Mouse (Mus musculus) urinary bladder, adult 18-20 months (tissue): ENCODE data around the gene Ascc3.
A peak's percentile ranks its signal among the peaks of the same experiment; 100 is the strongest.

Experiments used
- DNase-seq, 2 experiments: peaks; one replicate each; pipeline ENCODE4 v3.0.0; 2022; ENCODE audit warnings: low spot score in 2 of 2, mixed read lengths in 2 of 2

The Ascc3 gene

DNA sequence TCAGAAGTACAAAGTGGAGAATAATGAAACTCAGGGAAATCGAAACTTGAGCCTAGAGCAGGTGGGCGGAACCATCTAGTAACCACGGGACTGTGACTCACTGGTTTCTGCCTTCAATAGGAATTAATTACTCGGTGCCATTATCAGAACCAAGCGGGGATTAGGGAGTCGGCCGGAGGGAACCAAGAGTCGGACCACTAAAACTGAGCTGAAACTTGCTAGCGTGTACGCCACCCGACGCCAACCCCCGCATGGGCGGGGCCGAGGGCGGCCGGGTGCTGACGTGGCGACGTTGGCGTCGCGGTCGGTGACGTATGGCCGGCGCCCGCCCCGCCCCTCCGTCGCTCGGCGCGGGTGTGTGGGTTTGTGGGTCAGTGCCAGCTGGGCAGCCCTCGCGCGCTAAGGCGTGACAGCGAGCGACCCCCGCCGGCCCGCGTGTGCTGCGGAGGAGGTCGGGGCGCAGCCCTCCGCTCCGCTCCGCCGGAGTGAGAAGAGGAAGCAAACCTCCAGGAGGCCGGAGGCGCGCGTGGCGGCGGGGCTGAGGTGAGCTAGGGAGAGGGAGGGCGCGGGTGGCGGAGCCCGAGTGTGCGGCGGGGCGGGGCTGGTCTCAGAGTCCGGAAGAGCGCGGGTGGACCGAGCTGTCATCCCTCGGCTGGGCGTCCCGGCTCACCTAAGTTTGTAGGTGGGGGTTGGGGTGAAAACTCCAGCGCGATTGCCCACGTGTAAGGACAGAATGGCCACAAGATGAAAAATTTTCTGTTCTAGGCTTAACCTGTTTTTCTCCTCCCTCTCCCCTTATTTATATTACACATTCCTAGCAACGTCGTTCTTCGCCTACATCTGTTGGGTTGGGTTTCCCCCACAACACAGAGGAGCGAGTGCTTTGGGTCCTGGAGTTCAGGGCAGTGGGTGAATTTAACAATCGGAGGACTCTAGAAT, at the start of gene Ascc3:
Gene Ascc3 (plus strand): TSS at position 315 of the 939 bp plus-strand sequence.
- DNase-seq = peak; percentile 86 to 93

DNA sequence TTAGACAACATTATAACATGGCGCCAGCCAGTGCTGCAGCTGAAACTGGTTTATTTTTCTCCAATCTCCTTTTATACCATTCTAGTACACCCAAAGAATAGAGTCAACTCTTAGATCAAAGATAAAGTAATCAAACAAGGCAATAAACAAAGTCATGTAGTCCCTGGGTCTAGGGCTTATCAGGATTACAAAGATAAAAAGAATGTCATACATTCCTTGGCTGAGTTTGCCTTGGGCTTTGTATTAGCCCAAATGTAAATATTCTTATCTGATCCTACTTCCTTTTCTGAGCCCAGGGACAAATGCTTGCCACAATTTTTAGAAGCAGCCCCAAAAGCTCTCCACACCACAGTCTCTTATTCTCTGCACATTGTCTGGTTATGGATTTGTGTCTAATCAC, 7.7 kb upstream of the Ascc3 start:
- no peak for DNase-seq

DNA sequence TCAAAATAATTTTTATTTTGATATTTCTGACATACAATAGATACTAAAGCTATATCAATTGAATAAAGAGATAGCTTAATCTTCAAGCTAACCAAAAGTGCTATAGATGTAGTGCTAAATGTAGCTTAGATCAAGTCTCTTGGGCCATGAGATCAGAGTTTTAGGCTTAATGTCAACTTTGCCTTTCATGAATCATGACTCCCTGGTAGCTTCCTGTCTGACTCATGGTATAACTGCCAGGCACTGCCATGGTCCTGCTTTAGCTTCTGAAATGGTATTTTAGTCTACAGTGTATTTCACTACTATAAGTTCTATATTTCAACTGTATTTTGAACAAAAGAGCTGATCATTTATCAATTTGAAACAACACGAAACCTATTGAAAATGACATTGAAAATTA, 5.9 kb upstream of the Ascc3 start:
- no peak for DNase-seq

DNA sequence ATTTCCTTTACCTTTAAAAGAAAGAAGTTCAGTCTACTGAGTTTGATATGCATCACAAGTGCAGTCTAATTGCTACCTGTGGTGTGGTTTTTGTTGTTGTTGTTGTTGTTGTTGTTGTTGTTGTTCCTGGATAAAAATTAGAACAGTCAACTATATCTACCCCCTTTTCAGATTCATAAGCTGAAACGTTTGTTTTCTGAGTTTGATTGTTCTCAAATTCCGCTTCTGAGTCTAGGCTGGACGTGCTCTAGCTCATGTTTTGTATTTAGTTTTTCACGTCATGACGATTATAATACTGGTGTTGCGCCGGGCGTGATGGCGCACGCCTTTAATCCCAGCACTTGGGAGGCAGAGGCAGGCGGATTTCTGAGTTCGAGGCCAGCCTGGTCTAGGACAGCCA, 902 bp downstream of the Ascc3 start:
- DNase-seq = no peak

DNA sequence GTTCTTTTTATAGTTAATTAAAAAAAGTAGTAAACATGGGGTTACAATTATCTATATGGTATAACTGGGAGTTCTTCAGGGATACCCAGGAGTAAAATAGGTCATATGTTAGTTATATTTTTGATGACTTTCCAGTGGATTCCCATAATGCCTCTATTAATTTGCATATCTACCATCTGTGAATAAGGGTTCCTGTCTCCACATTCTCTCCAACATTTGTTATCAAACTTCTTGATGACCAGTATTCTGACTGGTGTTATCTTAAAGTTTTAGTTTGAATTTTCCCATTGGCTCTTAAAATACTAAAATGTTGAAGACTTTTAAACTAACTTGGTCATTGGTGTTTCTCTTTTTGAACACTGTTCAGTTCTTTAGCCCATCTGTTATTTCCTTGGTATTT, 2.9 kb downstream of the Ascc3 start:
- DNase-seq = no peak

DNA sequence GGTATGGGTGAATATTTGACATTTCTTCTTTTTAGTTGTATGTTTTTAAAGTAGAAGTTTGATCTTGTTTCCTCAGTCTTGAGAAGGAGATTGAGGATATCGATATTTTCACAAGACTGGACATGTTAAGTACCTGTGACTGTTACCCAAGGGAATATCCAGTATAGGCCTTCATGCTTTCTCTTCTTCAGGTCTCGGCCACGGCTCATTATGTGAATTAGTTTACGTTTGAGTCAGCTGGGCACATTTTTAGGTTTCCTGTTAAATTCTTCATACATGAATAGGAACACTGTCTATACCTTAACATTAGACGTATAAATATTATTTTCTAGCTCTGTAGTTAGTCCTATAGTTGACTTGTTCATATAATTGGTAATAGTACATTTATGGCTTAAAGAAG, 12.4 kb downstream of the Ascc3 start:
- DNase-seq = no peak

DNA sequence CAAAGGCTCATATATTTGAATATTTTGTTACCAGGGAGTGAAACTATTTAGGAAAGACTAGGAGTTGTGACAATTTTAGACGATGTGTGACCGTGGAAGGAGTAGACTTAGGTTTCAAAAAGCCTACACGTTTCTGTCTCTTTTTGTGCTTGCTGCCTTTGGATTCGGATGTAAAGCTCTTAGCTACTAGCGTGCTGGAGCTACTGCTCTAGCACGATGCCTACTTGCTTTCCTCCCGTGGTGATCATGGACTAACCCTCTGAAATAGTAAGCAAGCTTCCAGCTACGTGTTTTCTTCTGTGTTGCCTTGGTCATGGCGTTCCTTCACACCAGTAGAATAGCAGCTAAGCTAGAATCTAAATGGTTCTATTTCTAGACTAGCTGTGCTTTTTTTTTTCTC, 21.4 kb downstream of the Ascc3 start:
- DNase-seq = no peak

DNA sequence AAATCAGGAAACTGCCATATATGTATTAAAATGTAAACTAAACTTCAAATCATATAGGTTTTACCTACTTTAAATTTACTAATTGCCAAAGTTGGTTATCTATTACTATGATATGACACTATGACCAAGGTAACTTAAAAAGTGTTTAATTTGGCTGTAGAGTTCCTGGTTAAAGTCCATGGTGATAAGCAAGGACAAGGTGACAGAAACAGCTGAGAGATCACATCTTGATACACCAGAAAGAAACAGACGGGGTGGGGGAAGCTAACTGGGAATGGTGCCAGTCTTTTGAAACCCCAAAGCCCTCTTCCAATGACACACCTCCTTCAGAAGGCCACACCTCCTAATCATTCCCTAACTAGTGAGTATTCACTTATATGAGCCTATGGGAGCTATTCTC, 33.4 kb downstream of the Ascc3 start:
- DNase-seq = no peak

DNA sequence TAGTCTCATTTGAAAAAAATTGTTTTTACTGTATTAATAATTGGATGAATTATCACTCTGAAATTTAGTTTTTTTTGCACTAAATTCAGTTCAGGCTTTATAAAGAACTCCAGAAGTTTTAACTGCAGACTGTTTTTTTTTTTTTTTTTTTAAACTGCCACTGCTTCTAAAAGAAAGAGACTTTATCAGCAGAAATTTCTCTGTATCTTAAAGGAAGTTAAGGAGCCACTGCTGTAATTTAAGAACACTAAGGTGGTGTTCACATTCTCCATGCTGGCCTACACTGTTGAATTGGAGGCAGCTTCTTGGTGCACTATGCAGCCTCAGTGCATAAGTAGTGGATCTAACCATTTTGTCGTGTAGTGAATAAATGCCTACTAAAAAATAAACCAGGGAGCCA, 47.1 kb downstream of the Ascc3 start:
- no peak for DNase-seq

DNA sequence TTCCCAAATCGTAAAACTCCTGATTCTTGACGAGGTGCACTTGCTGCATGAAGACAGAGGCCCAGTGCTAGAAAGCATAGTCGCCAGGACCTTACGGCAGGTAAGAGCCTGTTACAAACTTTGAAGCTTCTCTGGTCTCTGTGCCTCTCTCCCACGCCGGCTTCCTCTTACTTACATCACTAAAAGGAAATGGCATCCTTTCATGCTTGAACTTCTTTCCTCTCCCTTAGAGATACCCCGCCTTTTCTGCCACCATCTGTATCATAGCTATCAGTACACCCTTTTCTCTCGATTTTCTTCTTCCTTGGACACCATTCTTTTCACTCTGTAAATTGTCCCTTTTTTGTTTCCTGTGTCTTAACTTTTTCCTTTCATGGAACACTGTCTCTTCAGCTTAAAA, 58.1 kb downstream of the Ascc3 start:
- DNase-seq = no peak

DNA sequence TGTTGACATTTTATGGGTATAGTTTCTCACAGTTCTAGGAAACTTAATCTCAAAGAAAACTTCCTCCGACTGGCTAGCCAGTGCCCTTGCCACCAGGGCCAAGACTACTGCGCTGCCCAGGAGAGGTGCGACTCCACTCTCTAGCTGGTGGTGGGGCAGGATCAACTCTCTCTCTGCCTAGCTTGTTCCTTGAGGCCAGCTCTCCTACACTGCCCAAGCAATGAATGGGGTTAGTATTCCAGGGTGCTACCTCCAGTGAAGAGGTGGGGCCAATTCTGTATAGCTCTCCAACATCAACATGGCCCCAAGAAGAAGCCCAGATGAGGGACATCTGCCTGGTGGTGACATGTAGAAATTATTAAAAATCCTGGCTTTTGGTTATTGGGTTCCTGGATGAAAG, 61.1 kb downstream of the Ascc3 start:
- no peak for DNase-seq

DNA sequence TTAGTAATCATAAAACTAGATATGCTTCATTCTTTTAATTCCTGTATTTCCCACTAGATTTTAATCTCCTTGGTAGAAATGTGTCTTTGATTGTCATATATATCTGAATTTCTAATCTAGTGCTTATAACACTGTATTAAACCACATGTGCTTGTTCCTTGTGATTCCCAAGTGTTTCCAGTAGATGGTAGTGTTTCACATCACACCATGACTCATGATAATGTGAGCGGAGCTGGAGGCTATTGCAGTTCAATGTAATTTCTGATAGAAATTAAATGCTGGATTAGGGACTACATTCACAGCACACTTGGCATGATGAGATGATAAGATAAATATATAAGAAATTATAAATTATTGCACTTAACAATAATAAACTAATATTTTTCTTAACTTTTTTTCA, 64.9 kb downstream of the Ascc3 start:
- no peak for DNase-seq

DNA sequence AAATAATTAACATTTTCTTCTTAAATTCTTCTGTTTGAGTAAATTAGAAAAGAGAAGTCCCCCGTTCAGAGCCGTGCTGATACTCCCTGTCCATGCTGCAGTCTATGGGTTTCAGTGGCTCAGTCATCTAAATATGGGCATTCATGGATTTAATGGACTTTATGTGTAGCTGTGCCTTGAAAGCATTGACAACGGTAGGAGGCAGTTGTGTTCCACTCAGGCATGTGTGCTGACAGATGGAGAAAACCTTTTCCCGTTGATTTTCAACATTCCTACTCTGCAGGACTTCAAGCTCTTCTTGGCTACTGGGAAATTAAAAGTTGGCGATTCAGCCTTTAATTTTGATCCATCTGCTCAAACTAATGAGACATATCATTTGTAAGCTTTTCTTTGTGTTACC, 79.0 kb downstream of the Ascc3 start:
- DNase-seq = no peak

DNA sequence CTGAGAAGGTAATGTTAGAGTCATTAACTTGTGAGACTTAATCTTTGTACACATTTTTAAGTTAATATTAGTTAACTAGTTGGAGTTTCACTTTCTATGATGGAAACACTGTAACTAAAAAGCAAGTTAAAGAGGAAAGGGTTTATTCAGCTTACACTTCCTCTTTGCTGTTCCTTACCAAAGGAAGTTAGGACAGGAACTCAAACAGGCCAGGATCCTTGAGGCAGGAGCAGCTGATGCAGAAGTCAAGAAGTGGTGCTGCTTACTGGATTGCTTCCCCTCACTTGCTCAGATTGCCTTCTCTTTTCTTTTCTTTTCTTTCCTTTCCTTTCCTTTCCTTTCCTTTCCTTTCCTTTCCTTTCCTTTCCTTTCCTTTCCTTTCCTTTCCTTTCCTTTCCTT, 97.9 kb downstream of the Ascc3 start:
- no peak for DNase-seq

DNA sequence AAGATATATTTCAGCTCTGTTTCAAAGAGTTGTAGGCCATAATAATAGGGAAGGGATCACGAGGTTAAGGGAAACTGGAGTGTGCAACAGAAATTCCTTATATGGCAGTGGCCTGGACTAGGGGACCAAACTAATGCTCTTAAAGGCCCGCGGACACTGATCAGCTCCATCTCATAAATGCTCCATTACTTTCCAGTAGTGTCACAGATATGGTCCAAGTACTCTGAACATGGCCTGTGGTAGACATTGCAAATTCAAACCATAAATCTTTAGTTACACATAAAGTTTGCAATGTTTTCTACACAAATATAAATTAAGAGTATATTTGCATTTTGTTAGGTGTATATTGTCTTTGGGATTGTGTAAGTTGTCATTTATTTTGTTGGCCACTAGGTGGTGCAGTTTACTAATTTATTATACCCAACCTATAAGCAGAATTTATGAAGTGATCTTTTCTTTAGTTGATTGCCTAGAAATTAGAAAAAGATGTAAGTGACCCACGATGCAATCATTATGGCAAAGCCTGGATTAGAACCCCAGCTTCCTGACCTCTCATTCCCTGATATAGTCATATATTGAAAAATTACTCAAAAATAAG, 106.5 kb downstream of the Ascc3 start:
- DNase-seq = no peak

DNA sequence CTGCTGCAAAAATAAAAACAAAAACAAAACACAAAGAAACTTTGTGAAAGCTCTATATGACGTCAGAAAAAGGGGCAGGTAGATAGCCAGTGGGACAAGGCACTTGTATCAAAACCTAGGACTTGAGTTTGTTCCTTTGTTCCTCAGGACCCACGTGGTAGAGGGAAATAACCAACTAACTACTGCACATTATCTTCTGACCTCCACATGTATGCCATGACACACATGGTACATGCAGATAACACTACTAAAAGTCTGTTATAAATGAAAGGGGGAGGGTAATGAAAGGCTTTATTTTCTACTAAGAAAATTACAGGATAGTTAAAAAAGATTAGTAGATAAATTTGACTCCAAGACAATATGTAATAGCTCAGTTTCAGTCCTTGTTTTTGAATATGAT, 109.3 kb downstream of the Ascc3 start:
- no peak for DNase-seq

DNA sequence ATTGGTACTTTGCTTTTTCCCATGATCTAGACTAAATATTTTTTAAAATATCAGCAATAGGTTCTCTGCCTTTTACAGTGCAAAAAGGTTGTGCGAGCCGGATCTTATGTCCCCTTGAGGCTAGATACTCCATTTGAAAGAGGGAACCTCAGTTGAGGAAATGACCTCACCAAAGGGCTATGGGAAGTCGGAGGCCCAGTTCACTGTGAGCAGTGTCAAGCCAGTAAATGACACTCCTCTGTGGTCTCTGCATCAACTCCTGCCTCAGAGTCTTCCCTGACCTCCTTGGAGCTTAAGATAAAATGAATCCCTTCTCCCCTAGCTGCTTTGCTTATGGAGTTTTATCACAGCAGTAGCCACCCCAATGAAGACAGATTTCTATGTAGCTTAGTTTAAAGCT, 109.9 kb downstream of the Ascc3 start:
- DNase-seq = no peak

DNA sequence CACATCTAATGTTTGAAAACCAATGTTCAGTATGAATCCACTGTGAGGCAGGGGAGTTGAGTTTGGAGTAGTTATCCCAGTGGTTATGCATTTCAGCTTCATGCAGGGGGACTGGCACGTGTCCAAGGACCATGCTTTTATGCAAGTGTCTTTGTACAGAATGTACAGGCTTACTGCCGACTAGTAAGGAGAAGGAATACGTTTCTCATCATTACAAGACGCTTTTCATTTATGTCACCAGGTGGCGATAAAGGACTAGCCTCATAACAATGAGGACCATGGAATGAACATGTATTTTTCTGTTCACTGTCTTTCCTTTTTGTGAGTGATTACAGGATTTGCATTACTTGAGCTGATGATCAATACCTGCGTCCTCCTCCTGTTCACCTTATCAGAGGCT, 111.7 kb downstream of the Ascc3 start:
- peak in 1 of 2 experiments; percentile 4 for DNase-seq

DNA sequence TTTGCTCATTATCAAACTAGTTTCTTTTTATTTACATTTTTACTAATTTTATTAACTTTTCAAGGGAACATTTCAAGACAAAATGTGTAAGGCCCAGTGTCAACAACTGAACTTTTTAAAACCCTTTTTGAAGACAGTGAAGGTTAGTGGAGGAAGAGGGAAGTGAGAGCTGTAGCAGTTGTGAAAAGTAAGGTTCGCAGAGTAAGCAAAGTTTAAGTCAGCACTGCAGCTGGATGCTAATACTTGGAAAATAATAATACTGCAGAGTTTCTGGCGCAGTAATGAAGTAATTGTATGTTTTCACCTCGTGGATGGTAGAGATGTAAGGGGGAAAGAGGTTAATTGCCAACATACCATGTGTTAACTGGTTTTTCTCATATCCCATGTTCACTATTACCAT, 112.4 kb downstream of the Ascc3 start:
- no peak for DNase-seq

DNA sequence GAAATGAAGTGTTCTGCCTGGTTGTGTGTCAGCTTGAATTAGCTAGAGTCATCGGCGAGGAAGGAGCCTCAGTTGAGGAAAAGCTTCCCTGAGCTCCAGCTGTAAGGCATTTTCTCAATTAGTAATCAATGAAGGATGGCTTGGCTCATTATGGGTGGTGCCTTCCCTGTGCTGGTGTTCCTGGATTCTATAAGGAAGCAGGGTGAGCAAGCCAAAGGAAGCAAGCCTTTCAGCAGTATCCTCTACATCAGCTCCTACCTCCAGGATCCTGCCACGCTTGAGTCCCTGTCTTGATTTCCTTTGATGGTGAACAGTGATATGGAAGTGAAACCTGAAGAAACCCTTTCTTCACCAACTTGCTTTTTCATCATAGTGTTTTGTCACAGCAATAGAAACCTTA, 118.8 kb downstream of the Ascc3 start:
- DNase-seq = no peak

DNA sequence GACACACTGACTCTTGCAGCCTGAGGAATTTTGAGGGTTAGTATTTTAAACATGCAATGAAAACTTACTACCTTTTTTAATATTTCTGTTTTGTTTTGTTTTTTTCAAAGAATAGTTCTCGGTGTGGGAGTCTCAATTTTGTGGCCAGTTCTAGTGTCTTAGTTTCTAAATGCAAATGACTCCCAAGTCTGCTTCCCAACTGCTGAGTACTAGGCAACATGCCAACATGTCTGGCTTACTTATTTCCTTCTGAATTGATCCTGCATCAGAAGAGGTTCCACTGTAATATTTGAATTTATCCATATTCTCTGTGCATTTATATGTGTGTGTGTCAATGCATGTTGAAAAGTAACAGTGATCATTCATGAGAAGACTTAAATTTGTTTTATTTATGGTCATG, 119.3 kb downstream of the Ascc3 start:
- no peak for DNase-seq

DNA sequence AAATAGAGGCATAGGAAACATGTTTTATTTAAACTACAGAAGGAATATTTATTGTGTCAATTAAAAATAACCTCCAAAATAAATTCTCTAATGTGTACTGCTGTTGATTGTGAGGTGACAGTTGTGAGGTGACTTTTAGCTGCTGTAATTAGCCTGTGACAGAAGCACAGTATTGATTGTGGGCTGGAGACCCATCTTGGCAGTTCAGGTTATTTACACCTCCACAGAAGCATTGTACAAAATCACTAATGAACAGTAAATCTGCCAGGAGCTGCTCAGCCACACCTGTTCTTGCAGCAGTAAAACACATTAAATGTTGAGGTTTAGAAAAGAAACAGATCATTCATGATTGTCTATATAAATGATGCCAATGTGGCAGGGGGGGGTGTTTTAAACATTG, 141.0 kb downstream of the Ascc3 start:
- DNase-seq = no peak

DNA sequence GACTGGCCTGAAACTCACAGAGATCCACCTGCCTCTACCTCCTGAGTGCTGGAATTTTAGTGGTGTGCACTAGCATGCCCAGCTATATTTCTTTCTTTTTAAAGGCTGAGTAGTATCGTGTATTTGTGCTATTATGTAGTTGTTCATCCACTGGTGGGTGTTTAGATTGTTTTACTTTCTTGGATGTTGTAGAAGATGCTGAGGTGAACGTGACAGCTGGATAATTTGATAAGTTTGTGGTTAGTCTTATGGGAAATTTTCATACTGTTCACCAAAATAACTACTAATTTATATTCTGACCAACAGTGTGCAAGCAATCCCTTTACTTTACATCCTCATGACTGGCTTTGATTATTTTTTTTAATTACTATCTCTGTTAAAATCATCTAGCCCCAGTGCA, 169.6 kb downstream of the Ascc3 start:
- no peak for DNase-seq

DNA sequence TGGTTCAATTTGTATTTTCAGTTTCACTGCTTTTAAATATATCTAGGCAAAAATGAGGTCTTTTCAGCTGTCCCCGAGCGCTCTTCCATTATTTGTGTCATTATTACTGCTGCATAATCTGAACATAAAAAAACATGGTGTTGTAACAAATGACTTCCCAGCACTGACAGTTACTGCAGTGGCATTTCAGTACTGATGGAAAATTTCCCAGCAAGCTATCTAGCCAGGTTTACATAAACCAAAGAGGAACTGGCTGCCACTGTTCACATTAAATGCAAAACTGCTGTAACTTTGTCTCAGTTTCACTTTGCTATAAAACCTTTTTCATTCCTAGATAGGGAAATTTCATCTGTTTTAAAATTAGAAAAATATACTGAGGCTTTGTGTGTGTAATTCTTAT, 170.5 kb downstream of the Ascc3 start:
- no peak for DNase-seq
